Mouse (Mus musculus): ENCODE data around the gene Kidins220.

Kidins220 gene

DNA sequence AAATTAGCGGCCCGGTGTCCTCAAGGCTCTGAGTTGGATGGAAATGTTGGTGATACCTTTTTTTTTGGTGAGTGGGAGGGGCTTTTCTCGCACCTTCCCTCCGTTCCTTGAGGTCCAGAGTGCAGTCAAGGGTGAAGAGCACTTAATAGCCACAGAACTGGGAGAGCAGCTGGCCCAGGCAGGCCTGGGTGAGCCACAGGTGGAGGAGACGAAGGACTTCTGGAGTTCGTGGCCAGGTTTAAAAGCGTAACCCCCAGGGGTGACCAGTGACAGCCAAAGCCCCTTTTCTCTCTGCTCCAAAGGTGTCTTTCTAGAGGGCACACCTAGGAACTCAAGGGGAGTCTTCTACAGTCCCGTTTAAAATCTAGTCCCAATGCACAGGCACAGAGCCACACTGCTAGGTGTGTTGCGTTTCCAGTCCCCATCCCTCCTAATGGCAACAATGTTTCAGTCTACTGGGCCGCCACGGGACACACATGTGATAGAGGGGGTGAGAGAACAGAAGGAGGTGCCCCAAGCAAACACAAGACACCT, 118.6 kb downstream of the Kidins220 start:
- DNase-seq = no peak

DNA sequence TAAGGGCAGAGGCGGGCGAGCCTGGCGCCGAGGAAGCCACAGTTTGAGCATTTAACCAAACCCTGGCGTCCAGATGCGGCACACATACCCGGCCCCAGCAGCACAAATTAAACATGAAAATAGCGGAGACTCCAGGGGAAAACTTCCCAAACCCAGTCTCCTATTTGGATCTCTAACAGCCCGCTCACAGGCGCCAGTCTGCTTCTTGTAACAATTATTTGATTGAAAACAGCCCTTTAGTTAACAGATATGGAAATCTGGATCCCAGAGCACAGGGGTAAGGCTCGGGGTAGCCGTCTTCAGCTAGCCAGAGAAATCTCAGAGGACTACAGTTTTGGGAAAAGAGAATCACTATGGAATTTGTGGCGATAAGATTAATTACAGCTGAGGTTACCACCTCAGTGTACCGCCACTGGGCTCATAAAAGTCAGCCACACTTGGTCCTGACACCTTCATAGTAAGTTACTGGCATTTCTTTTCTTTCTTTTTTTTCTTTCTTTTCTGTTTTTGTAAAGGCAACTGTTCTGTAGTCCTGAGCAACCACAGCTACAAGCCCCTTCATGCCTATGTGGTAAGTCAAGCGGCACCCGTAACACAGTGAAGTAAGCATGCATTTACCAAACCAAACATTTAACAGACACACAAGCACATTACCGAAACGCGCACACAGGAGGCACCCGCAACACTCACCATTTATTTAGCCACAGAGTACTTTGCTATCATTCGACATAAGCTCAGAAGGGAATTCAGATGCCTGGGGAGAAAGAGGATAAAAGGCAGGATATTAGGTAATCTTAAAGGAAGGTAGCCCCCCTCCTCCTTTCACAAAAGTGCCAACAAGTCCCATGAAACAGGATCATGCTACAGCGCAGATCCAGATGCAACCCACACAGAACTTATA, 120.1 kb downstream of the Kidins220 start:
- DNase-seq = no peak

DNA sequence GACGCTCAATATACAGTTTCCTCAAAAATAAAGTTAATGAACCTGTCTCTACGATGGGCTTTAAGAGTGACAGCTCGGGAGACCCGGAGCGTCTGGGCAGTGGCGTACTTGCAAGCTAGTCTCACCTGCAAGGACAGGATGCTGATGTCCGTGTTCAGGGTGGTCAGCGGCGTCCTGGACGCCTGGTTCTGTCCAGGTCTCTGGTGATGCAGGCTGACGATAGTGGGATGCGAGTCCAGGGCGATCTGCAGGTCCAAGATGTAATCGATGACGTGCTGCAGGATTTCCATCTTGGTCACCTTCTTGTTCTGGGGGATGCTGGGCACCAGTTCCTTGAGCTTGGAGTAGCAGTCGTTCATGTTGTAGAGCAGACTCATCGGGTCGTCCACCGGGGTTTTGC, 120.8 kb downstream of the Kidins220 start:
- DNase-seq = peak; percentile 30 to 40

DNA sequence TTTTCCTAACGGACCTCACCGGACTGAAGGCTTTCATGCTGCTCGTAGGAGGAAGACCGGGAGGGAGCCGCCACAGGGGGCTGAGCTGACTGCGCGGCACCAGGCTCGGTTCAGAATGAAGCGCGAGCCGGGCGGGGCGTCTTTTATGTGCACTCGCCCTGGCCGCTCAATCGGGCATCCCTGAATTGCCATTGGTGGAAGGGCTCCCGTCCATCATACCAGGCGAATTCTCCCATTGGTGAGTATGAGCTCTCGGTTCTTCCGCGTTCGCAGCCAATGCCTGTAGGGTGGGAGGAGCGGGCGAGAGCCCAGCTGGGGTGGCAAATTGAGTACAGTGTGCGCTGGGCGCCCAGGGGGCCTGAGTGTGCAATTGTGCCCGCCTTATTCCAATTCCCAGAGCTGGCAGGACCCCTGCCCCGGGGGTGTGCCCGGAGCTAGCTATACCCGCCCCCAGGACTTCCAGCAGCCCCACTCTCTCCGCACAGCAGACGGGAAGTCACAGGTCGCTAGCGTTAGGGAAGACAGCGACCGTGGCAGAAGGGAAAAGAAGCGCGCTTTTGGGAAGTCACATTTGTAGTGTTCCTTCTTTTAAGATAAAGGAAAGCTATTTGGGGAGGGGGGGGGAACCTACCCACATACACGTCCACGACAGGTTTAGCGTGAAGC, 121.4 kb downstream of the Kidins220 start:
- DNase-seq = peak; percentile 94 to 96

DNA sequence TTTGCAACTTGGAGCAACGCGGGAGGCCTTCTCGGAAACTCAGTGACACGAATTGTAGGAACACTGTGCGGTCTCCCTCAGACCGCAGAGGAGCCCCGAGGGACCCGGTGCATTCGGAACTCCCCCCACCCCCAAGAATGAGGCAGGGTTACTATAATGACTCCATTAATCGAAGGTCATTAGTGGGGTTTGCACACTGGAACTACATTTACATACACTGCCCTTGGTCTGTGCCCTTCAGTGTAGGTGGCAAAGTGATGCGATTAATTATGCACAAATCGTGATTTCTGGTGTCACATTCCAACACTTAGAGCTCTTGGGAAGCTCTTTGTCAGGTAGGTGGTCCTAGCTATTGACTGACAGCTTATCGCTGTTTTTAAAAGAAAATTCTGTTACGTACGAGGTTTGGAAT, 121.9 kb downstream of the Kidins220 start:
- peak in 1 of 2 experiments; percentile 9 for DNase-seq

DNA sequence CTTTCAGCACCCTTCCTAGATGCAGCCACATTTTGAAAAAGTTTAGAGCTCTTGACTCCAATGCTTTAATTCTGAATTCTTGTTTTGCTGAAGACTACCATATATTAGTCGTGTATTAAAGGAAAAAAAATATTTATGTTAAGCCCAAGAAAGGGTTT, 122.2 kb downstream of the Kidins220 start, which contains the start of gene Id2:
TSS of gene Id2 (minus strand) at position 89 of the 158 bp plus-strand sequence.
- no peak for DNase-seq

DNA sequence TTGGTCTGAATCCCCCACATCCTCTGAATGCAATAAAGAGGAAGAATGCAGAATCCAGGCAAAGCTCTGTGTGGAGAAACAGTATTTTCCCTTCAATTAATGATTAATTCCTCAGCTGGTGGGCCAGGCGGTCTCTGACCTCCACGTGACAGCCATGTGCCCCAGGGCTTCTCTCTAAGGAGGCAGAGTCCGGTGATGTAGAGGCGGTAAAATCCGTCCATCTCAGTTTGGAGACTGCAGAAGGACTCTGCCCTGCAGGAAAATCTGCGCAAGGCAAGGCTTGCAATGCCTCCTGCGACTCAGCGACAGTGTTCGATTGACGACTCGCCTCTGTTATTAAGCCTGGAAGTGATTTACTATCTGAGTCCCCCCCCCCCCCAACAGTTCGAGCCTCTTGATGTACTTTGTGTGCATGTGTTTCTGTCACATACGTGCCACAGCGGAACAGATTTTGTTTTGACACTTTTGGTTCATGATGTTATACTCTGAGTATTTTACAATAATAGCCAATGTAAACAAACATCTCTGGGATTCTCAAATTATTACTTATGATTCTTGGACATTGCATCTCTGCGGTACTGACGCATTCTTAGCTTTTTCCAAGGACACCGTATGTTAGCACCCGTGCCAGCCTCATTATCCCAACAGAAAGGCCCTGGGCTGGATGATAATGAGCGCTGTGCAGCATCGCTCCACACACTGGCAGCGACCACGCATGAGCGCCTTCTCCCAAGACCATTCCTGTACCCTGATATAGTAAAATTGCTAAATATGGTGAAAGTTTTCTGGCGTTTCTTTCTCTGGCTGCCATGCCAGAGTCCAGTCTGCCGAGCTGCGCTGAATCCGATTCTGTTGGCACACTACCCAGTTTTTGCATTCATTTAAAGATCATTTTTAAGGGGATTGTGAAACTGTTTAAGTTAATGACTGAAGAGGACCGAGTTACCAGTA, 122.8 kb downstream of the Kidins220 start:
- DNase-seq = no peak

DNA sequence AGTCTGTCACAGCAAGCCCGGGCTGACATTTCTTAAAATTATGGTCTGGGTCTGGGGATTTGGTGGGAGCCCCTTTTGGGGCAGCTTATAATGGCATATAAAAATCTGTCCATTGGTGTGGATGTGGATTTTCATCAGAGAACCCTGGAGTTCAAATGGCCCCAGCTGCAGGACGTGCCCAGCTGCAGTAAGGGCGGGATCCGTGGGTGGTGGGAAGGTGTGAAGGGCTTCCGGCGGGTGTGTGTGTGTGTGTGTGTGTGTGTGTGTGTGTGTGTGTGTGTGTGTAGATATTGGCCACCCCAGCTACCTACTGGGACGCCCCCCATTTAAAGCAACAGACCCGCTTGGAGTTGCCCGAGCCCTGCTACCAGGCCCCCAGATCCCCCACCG, 123.4 kb downstream of the Kidins220 start:
- DNase-seq = peak; percentile 14 to 38

DNA sequence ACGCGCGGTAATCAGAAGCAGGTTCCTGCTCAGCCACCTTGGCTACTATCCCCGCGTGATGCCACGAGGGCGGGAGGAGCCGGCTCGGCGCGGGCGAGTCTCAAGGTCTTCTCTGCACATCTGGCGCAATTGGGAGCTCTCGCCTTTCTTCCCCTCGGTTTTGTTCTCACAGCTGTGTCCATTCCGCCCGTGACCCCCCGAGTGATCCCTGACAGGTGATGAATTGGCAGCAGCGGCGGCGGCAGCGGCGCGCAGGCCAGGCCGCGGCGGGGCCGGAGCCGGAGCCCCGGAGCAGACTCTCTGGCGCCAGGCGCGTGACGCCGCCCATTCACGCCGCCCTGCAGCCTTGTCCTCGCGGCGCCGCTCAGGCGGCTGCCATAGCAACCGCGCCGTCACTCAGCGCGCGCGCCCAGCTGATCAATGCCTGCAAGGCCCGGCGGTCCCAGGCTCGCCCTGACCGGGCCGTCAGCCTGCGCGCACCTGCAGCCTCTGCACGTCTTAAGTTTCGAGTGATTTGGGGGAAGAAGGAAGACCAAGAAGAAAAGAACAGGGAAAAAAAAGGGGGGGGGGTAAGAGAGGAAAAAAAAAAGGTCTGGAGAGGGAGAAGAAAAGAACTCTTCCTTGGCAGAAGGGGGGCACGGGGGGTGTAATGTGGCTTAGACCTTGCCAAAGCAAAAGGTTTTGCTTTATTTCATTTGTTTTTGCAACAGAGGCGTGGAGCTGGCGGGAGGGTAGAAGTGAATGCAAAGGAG, 124.0 kb downstream of the Kidins220 start:
- DNase-seq = peak; percentile 59 to 61

DNA sequence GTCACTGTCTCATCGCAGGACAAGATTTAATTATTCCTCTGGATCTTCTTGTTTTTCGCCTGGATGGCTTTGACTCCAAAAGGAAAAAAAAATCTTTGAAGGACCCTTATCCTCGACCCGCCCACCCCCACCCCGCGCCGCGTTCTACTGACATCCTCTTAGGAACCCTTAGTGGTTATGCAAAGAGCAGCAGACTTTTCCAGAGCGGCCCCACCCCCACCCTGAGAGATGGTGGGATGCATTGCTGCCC, 124.5 kb downstream of the Kidins220 start:
- peak in 1 of 2 experiments; percentile 11 for DNase-seq

DNA sequence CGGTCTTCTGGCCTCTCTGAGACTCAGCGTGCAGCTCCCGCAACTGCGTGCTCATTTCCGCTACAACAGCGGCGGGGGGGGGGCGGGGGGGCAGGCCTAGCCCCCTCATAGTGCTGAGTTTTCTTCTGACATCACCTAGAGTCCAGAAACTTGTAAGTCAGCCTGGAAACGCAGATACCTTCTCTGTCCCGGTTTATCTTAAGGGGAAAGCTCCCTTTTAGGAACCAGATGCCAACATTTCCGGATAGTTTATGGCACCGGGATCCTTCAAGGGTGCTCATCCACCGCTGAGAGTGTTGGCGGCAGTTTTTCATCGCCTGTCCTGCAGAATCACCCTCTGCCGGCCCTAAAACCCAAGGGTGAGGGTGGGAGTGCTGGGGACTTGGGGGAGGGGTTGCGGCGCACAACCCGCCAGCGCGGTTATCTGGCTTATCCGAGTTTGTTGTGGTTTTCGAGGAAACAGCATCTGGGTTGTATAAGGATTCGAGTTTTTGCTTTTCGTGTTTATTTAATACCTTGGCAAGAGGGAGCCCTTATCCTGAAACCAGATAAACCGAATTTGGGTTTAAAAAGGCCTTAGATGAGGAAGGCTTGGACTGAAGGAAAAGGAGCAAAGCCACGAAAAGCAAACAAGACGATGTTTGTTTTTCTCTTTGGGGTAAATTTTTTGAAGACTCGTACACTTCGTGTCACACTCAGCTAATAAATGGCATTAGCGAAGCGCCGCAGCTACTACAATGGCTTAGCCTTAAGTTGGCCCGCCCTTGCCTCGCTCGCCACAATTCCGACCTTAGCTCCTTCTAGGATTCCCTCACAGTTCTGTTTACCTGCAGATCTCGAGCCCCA, 125.1 kb downstream of the Kidins220 start:
- no peak for DNase-seq

DNA sequence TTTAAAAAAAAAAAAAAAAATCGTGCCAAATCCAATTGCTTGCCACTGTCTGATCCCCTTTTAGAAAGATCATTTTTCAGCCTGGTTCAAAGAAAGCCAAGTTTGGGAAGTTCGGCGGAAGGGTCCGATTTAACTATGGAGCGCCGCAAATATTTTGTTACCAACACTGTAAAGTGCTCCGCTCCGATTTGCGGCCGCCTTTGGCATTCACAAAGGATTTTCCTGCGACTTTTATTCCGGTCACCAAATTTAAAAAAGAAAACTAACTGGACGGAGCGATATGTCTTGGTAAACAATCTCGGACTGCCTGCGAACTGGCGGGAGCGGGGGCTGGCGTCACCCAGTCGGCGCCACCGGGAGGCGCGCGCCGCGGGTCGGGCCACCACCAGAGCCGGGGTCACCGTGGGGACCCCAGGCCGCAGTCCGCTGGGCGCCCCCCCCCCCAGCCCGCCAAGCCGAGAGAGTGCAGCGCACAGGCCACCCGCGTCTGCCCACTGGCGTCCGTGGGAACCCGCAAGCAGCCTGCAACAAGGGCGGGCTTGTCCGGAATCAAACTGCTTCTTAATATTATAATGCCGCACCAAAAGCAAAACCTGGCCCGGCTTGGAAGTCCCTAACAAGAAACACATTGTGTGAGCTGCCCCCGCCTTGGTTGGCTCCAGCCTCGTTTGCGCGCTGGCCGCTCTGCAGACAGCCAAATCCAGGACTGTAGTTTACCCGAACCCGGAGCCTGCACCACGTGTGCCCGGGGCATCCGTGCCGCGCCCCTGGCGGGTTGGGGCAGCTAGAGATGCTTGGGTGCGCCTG, 125.9 kb downstream of the Kidins220 start:
- peak in 1 of 2 experiments; percentile 8 for DNase-seq

DNA sequence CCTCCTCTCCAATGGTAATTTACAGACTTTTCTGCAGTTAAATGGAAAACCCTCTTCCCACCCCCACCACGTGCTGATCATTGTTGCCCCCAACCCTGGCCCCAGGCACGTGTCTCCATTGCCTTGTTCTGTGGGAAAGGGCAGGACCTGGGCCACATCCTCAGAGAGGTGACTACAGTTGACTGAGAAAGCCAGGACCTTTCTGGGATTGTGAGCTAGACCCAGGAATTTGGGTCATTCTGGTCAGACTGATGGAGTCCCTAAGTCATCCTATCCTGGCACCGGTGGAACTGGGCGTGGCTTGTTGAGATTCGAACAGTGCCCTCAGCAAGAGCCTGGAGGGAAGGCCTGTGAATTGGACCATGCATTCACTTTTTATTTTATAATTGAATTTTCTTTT, 126.7 kb downstream of the Kidins220 start:
- DNase-seq = no peak

DNA sequence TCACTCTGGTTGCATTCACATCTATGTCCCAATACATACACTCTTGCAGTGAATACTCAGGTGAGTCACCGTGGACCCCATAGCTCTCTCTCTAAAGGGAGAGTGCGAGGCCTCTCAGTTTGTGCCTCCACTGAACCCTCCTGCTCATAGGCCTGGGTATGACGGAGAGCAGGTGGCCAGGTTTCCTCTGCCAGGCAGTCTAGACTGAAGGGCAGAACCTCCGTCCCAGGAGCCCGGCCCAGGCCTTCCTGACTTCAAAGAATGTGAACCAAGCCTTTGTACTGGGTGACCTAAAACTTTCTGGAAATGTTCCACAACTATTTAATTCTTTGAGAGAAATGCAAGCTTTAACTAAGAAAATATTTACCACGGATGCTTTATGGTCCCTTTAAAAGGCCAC, 129.2 kb downstream of the Kidins220 start:
- DNase-seq = no peak

DNA sequence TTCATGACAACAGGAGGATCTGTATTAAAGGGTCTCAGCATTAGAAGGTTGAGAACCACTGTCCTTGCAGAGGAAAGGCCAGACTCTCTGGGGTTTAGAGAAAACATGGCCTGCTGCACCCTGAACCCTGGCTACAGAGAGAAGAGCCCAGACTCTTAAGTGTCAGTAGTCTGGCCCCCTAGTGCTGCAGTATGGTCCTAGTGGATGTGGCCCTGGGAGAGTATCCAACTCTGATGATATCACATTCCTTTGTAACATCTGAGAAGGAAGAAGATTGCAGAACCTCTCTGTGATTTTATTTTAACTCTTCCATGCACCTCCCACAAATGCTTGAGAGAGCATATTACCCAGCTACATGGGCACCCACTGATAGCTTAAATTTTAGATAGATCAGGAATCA, 129.8 kb downstream of the Kidins220 start:
- DNase-seq = no peak

DNA sequence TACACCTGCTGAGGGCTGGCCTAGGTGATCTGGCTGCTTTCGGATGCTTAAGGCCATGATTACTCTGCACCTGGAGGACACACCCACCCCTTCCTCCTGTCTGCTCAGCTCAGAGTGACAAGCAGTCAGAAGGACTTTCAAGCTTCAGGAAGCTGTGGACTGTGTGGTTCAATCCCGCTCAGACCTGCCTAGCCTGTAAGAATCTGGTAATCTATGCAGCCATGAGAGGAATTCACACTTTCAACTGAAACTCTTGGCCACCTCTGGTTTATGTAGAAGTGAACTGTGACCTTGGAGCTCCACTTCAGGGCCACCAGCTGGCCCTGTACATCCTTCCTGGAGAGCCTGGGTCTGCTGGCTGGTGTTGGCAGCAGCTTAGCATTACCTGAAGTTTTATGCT, 134.1 kb downstream of the Kidins220 start:
- no peak for DNase-seq

DNA sequence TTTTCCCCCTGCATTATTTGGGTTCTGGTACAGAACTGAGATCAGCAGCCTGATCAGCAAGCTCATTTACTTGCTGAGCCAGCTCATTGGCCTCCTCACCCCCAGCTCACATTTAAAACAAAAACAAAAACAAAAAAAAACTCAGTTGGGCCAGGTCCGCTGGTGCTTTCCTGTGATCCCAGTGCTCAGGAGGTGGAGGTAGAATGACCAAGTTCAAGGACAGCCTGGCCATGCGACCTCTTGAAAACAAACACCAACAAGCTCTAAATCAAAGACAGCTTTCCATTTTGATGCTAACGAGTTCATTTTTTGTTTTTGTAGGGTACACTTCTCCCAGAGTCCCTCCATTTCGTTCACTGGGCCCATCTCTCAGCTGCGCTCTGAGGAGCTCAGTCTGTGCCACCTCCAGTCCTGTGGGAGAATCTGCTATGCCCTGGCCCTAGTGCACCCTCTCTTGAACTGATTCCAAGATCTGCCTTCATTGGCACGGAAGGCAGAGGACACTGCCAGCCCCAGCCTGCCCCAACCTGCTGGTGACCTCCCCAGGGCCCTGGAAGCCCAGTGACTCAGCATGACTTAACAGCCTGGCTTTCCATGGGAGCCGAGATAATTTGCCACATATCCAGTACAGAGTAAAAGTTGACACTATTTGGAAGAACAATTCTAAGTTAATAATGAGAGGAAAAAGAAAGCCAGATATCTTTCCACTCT, 135.4 kb downstream of the Kidins220 start:
- no peak for DNase-seq

DNA sequence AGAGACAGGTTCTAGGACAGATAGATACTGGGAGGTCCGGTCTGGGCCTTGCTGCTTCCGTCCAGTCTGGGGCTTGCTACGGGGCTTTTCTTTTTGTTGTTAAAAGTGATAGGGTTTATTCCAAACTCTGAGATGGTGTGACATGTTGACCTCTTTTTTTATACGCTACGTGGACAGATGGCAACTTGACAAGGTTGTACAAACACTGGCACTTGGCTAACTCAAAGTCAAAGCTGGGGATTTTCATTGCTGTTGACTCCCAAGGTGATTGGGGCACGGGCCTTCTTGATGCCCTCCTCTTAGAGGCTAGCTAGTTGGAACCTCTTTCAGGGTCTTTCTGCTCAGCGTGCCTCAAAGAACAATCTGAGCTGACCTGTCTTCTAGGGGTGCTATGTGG, 136.0 kb downstream of the Kidins220 start:
- no peak for DNase-seq

Measured in thymus, adult 18-20 months (tissue).